Mouse (Mus musculus) forebrain, embryonic 12.5 days (tissue): ENCODE measurements at regions not wholly inside any gene's neighbourhood (a gene's known extent, or its start where the extent isn't known, plus 50 kb on each side); places are given as distances from the start of the nearest gene placed in this dataset.
"Not testable (repeated sequence)": the region's sequence is repeated elsewhere in the genome, so short reads cannot be mapped to it uniquely, and the experiment has no call there.

Experiments used
- ATAC-seq: fragments of 200-750 bp; cut with Nextera tagmentation; 2 replicates; pipeline ENCODE4 v1.8.0; 2017; ENCODE audit warnings: moderate TSS enrichment; ENCODE audit not compliant: low FRiP score
- H3K27ac ChIP-seq: fragments of 300-500 bp; sonication (generic); 2 replicates; pipeline ENCODE4 v1.5.1; 2016; ENCODE audit warnings: mild to moderate bottlenecking
- H3K27me3 ChIP-seq: fragments of 300-500 bp; sonication (generic); 2 replicates; pipeline ENCODE4 v1.6.1; 2016; ENCODE audit warnings: mild to moderate bottlenecking
- H3K36me3 ChIP-seq: fragments of 300-500 bp; sonication (generic); replicated peaks from 2 replicates; pipeline ENCODE4 v1.6.1; 2016; ENCODE audit warnings: mild to moderate bottlenecking
- H3K4me1 ChIP-seq: fragments of 300-500 bp; sonication (generic); 2 replicates; pipeline ENCODE4 v1.6.1; 2016
- H3K4me2 ChIP-seq: fragments of 300-500 bp; sonication (generic); 2 replicates; pipeline ENCODE4 v1.6.1; 2016; ENCODE audit warnings: mild to moderate bottlenecking, moderate library complexity
- H3K4me3 ChIP-seq: fragments of 300-500 bp; sonication (generic); replicated peaks from 2 replicates; pipeline ENCODE4 v1.5.1; 2016; ENCODE audit warnings: mild to moderate bottlenecking
- H3K9ac ChIP-seq: fragments of 300-500 bp; sonication (generic); 2 replicates; pipeline ENCODE4 v1.6.1; 2016; ENCODE audit warnings: mild to moderate bottlenecking
- H3K9me3 ChIP-seq: fragments of 300-500 bp; sonication (generic); 2 replicates; pipeline ENCODE4 v1.6.1; 2016
- WGBS: fragments of 180-500 bp; shearing (Covaris S2); methylation state at CpG from one replicate; pipeline ENCODE4 v1.1.7; 2016; 5-methylcytosine and 5-hydroxymethylcytosine counted together

DNA sequence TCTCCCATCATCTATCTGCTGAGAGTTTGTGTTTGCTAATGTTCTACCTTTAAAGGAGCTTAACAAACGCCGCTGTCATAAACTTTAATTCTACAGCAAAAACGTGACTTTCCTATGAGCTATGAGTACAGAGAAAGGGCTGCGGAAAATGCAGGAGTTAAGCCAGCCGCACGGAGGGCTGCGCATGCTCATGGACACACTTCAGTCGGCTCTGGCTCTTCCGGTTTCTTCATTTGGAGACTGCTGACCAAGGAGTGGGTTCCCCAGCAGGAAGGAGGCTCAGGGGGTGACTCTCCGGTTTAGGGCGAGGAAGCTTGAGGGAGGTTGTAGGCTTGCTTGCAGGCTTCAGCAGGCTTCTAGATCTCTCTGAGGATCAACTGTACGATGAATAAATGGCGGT, 59.3 kb downstream of the Sox2 start:
- no peaks in the 10 kb centered on the region for H3K9me3 ChIP-seq
- no peak overlapping the region for H3K9ac ChIP-seq
- no peaks in the 10 kb centered on the region for H3K27me3 ChIP-seq
- H3K4me1 ChIP-seq = no peaks in the 10 kb centered on the region
- WGBS = 89% methylated on average over 13 of the region's 13 CpGs
- H3K27ac ChIP-seq = no peak overlapping the region
- H3K36me3 ChIP-seq = no peaks in the 10 kb centered on the region
- no peak overlapping the region for H3K4me3 ChIP-seq
- no peak for ATAC-seq
- H3K4me2 ChIP-seq = no peak overlapping the region

DNA sequence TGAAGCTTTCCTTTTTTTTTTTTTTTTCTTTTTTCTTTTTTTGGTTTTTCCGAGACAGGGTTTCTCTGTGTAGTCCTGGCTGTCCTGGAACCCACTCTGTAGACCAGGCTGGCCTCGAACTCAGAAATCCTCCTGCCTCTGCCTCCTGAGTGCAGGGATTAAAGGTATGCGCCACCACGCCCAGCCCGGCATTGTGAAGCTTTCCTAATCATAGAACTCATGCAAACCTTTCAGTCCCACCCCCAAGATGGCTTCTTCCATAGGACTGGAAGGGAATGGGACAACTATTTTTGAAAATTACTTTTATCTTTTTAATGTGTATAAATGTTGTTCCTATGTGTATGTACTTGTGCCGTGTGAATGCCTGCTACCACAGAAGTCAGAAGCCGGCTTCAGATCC, 61.9 kb downstream of the Sox2 start:
- not testable (repeated sequence) for H3K36me3 ChIP-seq, H3K27me3 ChIP-seq, H3K27ac ChIP-seq, ATAC-seq, H3K9me3 ChIP-seq, H3K4me2 ChIP-seq, H3K4me3 ChIP-seq, H3K9ac ChIP-seq, H3K4me1 ChIP-seq
- 93% methylated on average over 7 of the region's 7 CpGs for WGBS

DNA sequence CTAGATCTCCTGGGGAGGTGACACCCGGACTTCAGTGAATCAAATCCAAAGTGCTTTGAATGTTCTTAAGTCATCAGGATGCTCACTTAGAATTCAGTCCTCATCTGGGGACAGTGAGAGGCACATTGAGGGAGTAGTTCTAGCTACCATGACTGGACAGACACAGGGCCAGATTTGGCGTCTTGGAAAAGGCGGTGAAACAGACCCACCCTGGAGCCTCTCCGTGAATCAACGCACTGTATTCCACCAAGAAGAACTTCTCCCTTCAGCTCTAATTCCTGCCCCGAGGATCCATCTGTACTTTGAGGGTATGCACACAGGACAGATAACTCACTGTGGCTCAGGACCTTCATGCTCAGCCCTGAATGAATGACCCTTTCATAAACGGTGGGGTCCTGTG, 72.3 kb downstream of the Sox2 start:
- Histone ChIP-seq H3K27ac (no peak overlapping the region), H3K9ac (no peak overlapping the region), H3K4me3 (no peak overlapping the region), H3K9me3 (no peaks in the 10 kb centered on the region), H3K4me1 (peaks cover 7% of the 10 kb centered on the region; the same call in 1 of the 2 replicates), H3K27me3 (no peaks in the 10 kb centered on the region), H3K4me2 (no peak overlapping the region), H3K36me3 (no peaks in the 10 kb centered on the region)
- 87% methylated on average over 7 of the region's 7 CpGs for WGBS
- no peak for ATAC-seq

DNA sequence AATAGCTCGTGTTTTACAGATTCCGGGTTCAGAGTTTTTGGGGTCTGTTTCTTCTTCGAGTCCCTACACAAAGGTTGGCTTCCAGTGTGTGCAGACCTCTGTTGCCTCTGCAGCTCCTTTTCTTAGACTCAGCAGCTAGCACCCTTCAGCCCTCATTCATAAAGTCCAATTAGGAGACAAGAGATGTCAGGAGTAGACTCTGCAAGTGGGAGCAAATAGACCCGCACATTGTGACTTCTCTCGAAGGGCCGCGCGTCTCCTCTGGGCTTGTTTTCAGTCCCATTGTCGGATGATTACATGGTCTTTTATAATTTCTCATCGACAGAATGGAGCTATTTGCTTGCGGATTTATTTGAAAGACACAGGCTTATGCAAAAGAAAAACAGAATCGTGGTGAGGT, 76.8 kb downstream of the Sox2 start:
- no peak overlapping the region for H3K4me3 ChIP-seq
- H3K27ac ChIP-seq = no peak overlapping the region
- H3K9me3 ChIP-seq = no peaks in the 10 kb centered on the region
- no peaks in the 10 kb centered on the region for H3K36me3 ChIP-seq
- no peak for ATAC-seq
- H3K9ac ChIP-seq = no peak overlapping the region
- no peaks in the 10 kb centered on the region for H3K27me3 ChIP-seq
- no peak overlapping the region for H3K4me2 ChIP-seq
- peaks cover 7% of the 10 kb centered on the region; the same call in 1 of the 2 replicates for H3K4me1 ChIP-seq
- 31% methylated on average over 12 of the region's 12 CpGs for WGBS

DNA sequence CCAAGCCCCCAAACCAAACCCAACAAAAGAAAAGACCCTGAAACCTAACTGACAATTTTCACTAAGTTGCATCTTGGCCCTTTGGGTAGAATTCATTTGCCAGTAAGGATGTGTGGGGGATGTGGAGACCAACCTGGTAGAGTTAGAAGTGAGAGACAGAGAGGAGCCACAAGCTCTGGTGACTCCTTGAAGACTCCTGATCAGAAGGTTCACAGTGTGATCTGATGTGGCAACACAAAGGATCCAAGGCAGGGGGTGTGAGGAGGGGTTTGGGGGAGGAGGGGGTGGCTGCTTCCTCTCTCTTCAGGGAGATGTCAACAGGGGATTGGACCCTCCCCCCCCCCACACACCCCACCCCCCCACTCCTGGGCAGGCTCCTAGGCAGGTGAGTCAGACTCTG, 78.1 kb downstream of the Sox2 start:
- H3K4me1 ChIP-seq = peaks cover 7% of the 10 kb centered on the region; the same call in 1 of the 2 replicates
- no peak overlapping the region for H3K4me3 ChIP-seq
- no peaks in the 10 kb centered on the region for H3K36me3 ChIP-seq
- no peaks in the 10 kb centered on the region for H3K27me3 ChIP-seq
- no peak overlapping the region for H3K4me2 ChIP-seq
- no peaks in the 10 kb centered on the region for H3K9me3 ChIP-seq
- no peak overlapping the region for H3K27ac ChIP-seq
- ATAC-seq = no peak
- no peak overlapping the region for H3K9ac ChIP-seq

DNA sequence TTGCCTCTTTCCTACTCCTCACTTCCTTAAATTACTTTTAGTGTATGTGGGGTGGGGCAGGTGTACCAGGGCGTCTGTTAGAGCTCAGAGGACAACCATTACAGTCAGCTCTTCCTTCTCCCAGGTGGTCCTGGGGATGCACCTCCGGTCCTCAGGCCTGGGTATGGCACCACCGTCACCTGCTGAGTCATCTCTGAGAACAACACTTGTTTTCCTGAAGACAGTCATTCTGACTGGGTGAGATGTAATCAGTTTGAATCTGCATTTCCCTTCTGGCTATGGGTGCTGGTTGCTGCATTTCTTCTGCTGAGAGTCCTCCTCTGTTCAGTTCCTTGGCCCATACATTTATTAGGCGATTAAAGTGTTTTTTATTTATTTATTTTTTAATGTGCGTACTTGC, 84.8 kb downstream of the Sox2 start:
- no peak for ATAC-seq
- no peaks in the 10 kb centered on the region for H3K27me3 ChIP-seq
- no peak overlapping the region for H3K4me3 ChIP-seq
- no peaks in the 10 kb centered on the region for H3K36me3 ChIP-seq
- H3K9ac ChIP-seq = no peak overlapping the region
- no peak overlapping the region for H3K27ac ChIP-seq
- 91% methylated on average over 5 of the region's 5 CpGs for WGBS
- H3K4me1 ChIP-seq = peaks cover 6% of the 10 kb centered on the region; the same call in 1 of the 2 replicates
- H3K4me2 ChIP-seq = no peak overlapping the region
- H3K9me3 ChIP-seq = no peaks in the 10 kb centered on the region

DNA sequence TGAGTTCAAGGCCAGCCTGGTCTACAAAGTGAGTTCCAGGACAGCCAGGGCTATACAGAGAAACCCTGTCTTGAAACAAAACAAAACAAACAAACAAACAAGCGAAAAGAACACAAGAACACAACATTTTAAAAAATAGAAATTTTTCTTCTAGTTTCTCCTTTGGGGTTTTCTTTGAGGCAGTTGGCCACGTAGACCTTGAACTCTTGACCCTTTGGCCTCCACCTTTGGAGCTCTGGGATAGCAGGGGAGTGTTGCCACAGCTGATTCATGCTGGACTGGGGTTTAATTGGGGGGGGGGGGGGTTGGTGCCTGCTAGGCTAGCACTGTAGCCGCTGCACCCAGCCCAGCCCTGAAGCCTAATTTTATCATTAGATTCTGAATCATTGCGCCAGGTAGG, 87.8 kb downstream of the Sox2 start:
- no peak for ATAC-seq
- Histone ChIP-seq H3K9ac (no peak overlapping the region), H3K4me3 (no peak overlapping the region), H3K36me3 (no peaks in the 10 kb centered on the region), H3K27me3 (no peaks in the 10 kb centered on the region), H3K4me2 (no peak overlapping the region), H3K27ac (no peak overlapping the region), H3K9me3 (no peaks in the 10 kb centered on the region), H3K4me1 (peaks cover 6% of the 10 kb centered on the region; the same call in 1 of the 2 replicates)
- 90% methylated on average over 4 of the region's 4 CpGs for WGBS

DNA sequence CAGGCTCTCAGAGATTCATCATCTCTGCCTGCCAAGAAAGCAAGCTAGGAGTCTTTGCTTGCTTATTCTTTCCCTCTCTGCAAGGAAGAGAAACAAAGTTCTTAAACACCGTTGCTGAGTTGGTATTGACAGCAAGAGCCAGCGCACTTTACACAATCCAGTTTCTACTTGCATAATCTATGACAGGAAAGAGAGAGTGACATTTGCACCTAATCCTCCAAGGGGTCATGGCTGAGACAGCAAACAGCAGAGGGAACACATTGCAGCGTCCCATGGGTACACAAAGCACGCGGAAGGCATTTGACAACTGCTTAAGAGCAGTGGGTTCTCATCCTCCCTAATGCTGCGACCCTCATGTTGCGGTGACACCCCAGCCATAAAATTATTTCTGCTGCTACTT, 88.7 kb downstream of the Sox2 start:
- WGBS = 70% methylated on average over 7 of the region's 7 CpGs
- Histone ChIP-seq H3K4me3 (no peak overlapping the region), H3K4me1 (peaks cover 6% of the 10 kb centered on the region; the same call in 1 of the 2 replicates), H3K4me2 (no peak overlapping the region), H3K27ac (no peak overlapping the region), H3K9me3 (no peaks in the 10 kb centered on the region), H3K36me3 (no peaks in the 10 kb centered on the region), H3K27me3 (no peaks in the 10 kb centered on the region), H3K9ac (no peak overlapping the region)
- no peak for ATAC-seq

DNA sequence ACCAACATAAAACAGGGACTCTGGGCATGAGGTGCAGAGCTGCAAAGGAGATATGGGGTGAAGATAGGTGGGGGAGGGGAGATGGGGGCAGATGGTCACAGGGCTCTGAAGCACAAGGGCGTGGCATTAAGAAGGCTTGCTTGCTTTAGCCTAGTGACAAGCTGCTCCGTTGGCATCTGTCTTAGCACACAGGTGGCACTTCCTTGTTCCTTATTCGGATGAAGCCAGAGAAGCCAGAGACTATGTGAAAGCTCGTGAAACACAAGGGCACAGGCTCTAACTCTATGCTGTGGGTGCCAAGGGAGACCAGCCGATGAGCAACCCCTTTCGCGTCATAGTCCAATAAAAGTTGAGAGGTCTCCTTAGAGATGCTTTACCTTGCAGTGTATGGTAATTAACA, 89.5 kb downstream of the Sox2 start:
- no peaks in the 10 kb centered on the region for H3K27me3 ChIP-seq
- no peak overlapping the region for H3K4me3 ChIP-seq
- ATAC-seq = no peak
- no peak overlapping the region for H3K4me2 ChIP-seq
- H3K36me3 ChIP-seq = no peaks in the 10 kb centered on the region
- peaks cover 6% of the 10 kb centered on the region; the same call in 1 of the 2 replicates for H3K4me1 ChIP-seq
- no peak overlapping the region for H3K27ac ChIP-seq
- no peak overlapping the region for H3K9ac ChIP-seq
- 87% methylated on average over 7 of the region's 7 CpGs for WGBS
- no peaks in the 10 kb centered on the region for H3K9me3 ChIP-seq

DNA sequence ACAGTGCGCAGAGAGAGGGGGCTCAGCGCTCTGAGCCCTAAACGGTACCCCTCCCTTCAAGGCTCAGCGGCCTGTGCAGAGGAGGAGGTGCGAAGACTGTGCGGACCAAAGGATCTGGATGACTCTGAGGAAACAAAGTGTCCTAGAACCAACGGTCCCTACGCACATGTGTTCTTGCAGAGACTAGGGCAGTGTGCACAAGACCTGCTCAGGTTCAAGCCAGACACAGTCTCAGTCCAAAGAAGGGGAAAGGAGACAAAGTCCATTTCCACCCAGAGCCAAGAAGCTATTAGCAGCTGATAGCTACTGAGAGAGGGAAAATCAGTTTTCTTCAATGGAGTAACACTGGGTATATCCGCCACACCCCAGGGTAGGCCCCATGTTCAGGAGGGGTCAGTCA, 89.9 kb downstream of the Sox2 start:
- peaks cover 6% of the 10 kb centered on the region; the same call in 1 of the 2 replicates for H3K4me1 ChIP-seq
- WGBS = 95% methylated on average over 9 of the region's 9 CpGs

DNA sequence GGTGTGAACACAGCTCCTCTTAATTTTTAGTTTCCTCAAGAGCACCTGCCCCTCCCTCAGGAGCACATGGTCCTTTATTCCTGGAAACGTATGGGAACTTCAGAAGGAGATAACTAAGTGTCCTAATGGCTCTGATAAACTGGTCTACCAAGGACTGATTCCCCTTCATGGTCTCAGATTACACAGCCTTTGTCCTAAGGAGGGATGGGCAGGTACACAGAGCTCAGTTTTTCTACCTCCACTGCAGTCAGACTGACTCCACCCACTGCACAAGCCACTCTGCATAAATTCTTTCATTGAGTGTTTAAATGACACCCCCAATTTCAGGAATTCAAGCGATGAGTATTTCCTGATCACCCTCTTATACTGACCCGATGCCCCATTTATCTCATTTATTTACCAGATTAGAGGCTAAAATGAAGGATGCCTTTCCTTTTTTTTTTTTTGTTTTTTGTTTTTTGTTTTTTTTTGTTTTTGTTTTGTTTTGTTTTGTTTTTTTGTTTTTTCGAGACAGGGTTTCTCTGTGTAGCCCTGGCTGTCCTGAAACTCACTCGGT, 95.1 kb downstream of the Sox2 start:
- Histone ChIP-seq H3K9ac (no peak overlapping the region), H3K4me1 (peaks cover 4% of the 10 kb centered on the region; the same call in 1 of the 2 replicates), H3K9me3 (no peaks in the 10 kb centered on the region), H3K27ac (no peak overlapping the region), H3K4me3 (no peak overlapping the region), H3K27me3 (no peaks in the 10 kb centered on the region), H3K4me2 (no peak overlapping the region), H3K36me3 (no peaks in the 10 kb centered on the region)
- ATAC-seq = no peak
- 77% methylated on average over 5 of the region's 5 CpGs for WGBS

More for the DNA sequence above, 89.9 kb downstream of the Sox2 start:
- Histone ChIP-seq H3K4me2 (no peak overlapping the region), H3K9me3 (no peaks in the 10 kb centered on the region), H3K9ac (no peak overlapping the region), H3K27ac (no peak overlapping the region), H3K27me3 (no peaks in the 10 kb centered on the region), H3K36me3 (no peaks in the 10 kb centered on the region), H3K4me3 (no peak overlapping the region)
- no peak for ATAC-seq

DNA sequence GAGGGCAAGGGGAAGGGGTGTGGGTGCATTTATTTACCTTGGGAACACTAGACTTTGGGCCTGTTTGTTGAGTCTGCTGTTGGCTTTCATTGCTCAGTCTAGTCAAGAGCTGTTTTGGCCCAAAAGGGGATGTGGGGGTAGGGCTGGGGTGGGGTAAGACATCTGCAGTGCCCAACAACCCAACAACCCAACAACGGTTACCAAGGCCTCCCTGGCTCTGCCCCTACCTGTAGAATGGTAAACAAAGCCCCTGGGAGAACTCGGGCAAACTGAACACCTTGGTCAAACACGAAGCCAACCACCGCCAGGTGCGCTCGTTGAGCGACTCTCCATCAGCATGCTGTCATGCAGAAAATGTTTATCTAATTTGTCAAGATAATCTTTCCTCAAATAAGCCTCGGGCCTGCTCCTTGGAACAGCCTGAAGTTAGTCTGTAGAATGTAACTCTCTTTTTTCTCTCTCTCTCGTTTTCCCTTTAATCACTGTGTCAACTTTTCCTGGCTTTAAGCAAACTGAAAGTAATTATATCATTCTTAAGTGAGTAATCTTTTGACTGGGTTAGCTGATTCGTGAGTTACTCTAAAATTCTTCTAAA, 97.4 kb downstream of the Sox2 start:
- Histone ChIP-seq H3K4me2 (no peak overlapping the region), H3K36me3 (no peaks in the 10 kb centered on the region), H3K4me3 (no peak overlapping the region), H3K9me3 (no peaks in the 10 kb centered on the region), H3K27ac (no peak overlapping the region), H3K9ac (no peak overlapping the region), H3K4me1 (peaks cover 7% of the 10 kb centered on the region; the same call in 1 of the 2 replicates), H3K27me3 (no peaks in the 10 kb centered on the region)
- ATAC-seq = no peak
- 87% methylated on average over 10 of the region's 10 CpGs for WGBS

DNA sequence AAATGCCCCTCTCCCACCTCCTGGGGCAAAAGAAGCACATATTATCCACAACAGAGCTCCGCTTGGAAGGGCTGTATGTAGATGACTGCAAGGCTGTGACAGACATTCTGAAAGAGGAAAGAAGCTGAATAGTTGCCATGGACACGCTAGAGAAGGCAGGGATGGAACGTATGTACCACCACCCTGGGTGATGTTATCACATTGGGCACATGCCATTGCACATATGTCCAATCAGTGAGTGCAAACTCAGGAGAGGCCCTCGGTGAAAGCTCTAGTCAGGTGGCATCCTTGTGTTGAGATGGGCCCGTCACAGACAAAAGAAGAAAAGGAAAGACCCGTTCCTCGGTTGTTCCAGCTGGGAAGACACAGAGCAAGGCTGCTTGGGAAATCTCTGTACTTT, 99.8 kb downstream of the Sox2 start:
- WGBS = 73% methylated on average over 7 of the region's 7 CpGs
- Histone ChIP-seq H3K27ac (no peak overlapping the region), H3K9ac (no peak overlapping the region)

More for the DNA sequence above, 99.8 kb downstream of the Sox2 start:
- no peak overlapping the region for H3K4me3 ChIP-seq
- peaks cover 7% of the 10 kb centered on the region; the same call in 1 of the 2 replicates for H3K4me1 ChIP-seq
- no peaks in the 10 kb centered on the region for H3K9me3 ChIP-seq
- H3K4me2 ChIP-seq = no peak overlapping the region
- H3K36me3 ChIP-seq = no peaks in the 10 kb centered on the region
- no peaks in the 10 kb centered on the region for H3K27me3 ChIP-seq
- ATAC-seq = no peak
